In genomic region chr6:126599201-126599995, GRCm38 (mm10) we compare ENCODE assay signal across 10 mouse cellular contexts. TPM values are rescaled to one million over a fixed set of nuclear protein-coding genes. Genes with fewer than 3 reads are reported as not detected.
DNase-seq lines count a peak whose midpoint lies in the region; ATAC-seq and TF ChIP-seq lines count a peak whose summit lies in the region.
"Had no signal": no experiment of that assay in that cellular context is flagged by ENCODE, and none has a peak within 500 bp of the region (broad histone marks: within the 10 kb centered on the region; RNA-seq: fewer than 3 reads in every experiment).

No protein-coding gene starts in this region.

- no peaks in the 10 kb centered on the region for H3K36me3 ChIP-seq in lung, postnatal 0 days (ENCODE audit: insufficient read depth, low read length)
- no peaks in the 10 kb centered on the region for H3K36me3 ChIP-seq in liver, embryonic 12.5 days
- H3K36me3 ChIP-seq: midbrain, embryonic 10.5 days had no signal

- H3K4me2 ChIP-seq in lung, postnatal 0 days (replicated peaks; ENCODE audit: low read depth, low read length) = no peak overlapping the region
- no peak overlapping the region for H3K4me2 ChIP-seq in liver, embryonic 12.5 days

- peak; percentile 43 for TF ChIP-seq CTCF in lung, postnatal 0 days (IDR thresholded peaks at IDR 0.05)

- 80% methylated on average over 3 of the region's 3 CpGs for WGBS in lung, postnatal 0 days
- 67% methylated on average over 3 of the region's 3 CpGs for WGBS in liver, embryonic 12.5 days (ENCODE audit: insufficient replicate concordance)

- H3K9me3 ChIP-seq in lung, postnatal 0 days (ENCODE audit: low read length) = no peaks in the 10 kb centered on the region
- no peaks in the 10 kb centered on the region for H3K9me3 ChIP-seq in liver, embryonic 12.5 days (replicated peaks)
- H3K9me3 ChIP-seq: midbrain, embryonic 10.5 days had no signal

- no peak for ATAC-seq in lung, postnatal 0 days
- no peak for ATAC-seq in liver, embryonic 12.5 days

- DNase-seq in heart, adult 11 months = peak; percentile 72
- no peak for DNase-seq in heart, adult 9 months (ENCODE audit: low spot score in 2 of 2)
- DNase-seq in lung, postnatal 0 days (ENCODE audit: low spot score) = no peak
- DNase-seq in lung, postnatal 36 days = no peak
- peak; percentile 79 for DNase-seq in cerebellum, adult 9-11 months
- DNase-seq in right cerebral cortex, postnatal 10 days (ENCODE audit: low spot score in 2 of 2) = peak; percentile 60 to 82
- DNase-seq in thymus, postnatal 4 days = no peak
- DNase-seq: heart, adult 18-20 months had no signal

- H3K27me3 ChIP-seq in lung, postnatal 0 days (replicated peaks; ENCODE audit: insufficient read depth, low read length) = no peaks in the 10 kb centered on the region
- H3K27me3 ChIP-seq in liver, embryonic 12.5 days (replicated peaks) = no peaks in the 10 kb centered on the region

- H3K9ac ChIP-seq in lung, postnatal 0 days (replicated peaks; ENCODE audit: low read depth) = no peak overlapping the region
- no peak overlapping the region for H3K9ac ChIP-seq in liver, embryonic 12.5 days

- no peak overlapping the region for H3K4me3 ChIP-seq in lung, postnatal 0 days (ENCODE audit: low read depth, low read length)
- H3K4me3 ChIP-seq in liver, embryonic 12.5 days = no peak overlapping the region
- H3K4me3 ChIP-seq: midbrain, embryonic 10.5 days had no signal

- TF ChIP-seq EP300 in lung, postnatal 0 days (IDR thresholded peaks at IDR 0.05) = no peak

- no peak overlapping the region for H3K27ac ChIP-seq in lung, postnatal 0 days (ENCODE audit: low read length)
- no peak overlapping the region for H3K27ac ChIP-seq in liver, embryonic 12.5 days
- H3K27ac ChIP-seq: midbrain, embryonic 10.5 days had no signal

- H3K4me1 ChIP-seq in lung, postnatal 0 days (ENCODE audit: insufficient read depth, low read depth, low read length) = no peaks in the 10 kb centered on the region
- no peaks in the 10 kb centered on the region for H3K4me1 ChIP-seq in liver, embryonic 12.5 days

RNA-seq across cellular contexts. Expression of gene Kcna1, which starts 46.8 kb away (rescaled TPM):
- 0.08 and 0.12 TPM in 2 replicates for polyA plus RNA-seq in lung, postnatal 0 days (2015; fragmentation: Nextera tagmentation; extraction: Ambion mirVana)
- polyA plus RNA-seq in liver, embryonic 12.5 days (2016; fragmentation: Nextera tagmentation; extraction: Ambion mirVana) = 0.15 and 0.22 TPM in 2 replicates

Comparison
In these comparisons a context has a peak if more than half of its experiments do, and no peak if none do; other contexts are left out.
1. DNase-seq: peak in heart, adult 11 months (single experiment), cerebellum, adult 9-11 months (single experiment) and right cerebral cortex, postnatal 10 days (2 of 2); none in heart, adult 9 months (0 of 2), lung, postnatal 0 days (single experiment), lung, postnatal 36 days (single experiment) and thymus, postnatal 4 days (single experiment).